Mouse (Mus musculus) cerebellum, postnatal 14 days (tissue): Measurements from ENCODE around the gene Olfr1277.

Source experiments
- DNase-seq, 2 experiments: peaks; one replicate each; pipeline ENCODE4 v3.0.0; 2021; ENCODE audit warnings: mixed read lengths in 2 of 2

Olfr1277 gene

GRCm38 (mm10) chr2:111274006-111274405, at the start of gene Olfr1277:
TSS of gene Olfr1277 (minus strand) at chr2:111274106.
- DNase-seq, result no peak

GRCm38 (mm10) chr2:111313717-111314116, 39.8 kb upstream of the Olfr1277 start, which contains the start of gene Olfr1280:
TSS of gene Olfr1280 (plus strand) at chr2:111314017.
- no peak for DNase-seq

- no peak for DNase-seq
Observed at GRCm38 (mm10) chr2:111300374-111300773, 26.5 kb upstream of the Olfr1277 start, which contains the start of gene Olfr1279. TSS of gene Olfr1279 (plus strand) at chr2:111300635.

- DNase-seq, result no peak
Observed at GRCm38 (mm10) chr2:111298541-111298940, 24.6 kb upstream of the Olfr1277 start.

- DNase-seq, result no peak
Observed at GRCm38 (mm10) chr2:111289836-111290235, 15.9 kb upstream of the Olfr1277 start, which contains the start of gene Olfr1278. TSS of gene Olfr1278 (plus strand) at chr2:111290136.

GRCm38 (mm10) chr2:111254216-111254615, 19.7 kb downstream of the Olfr1277 start, which contains the start of gene Olfr1276:
TSS of gene Olfr1276 (plus strand) at chr2:111254516.
- DNase-seq, result no peak

- no peak for DNase-seq
Observed at GRCm38 (mm10) chr2:111235186-111235585, 38.7 kb downstream of the Olfr1277 start, which contains the start of gene Olfr1275. TSS of gene Olfr1275 (minus strand) at chr2:111235286.

- DNase-seq, result no peak
Observed at GRCm38 (mm10) chr2:111229502-111229901, 44.4 kb downstream of the Olfr1277 start, which contains the start of gene 4930430A15Rik. TSS of gene 4930430A15Rik (minus strand) at chr2:111229602.
